Mouse (Mus musculus) cerebral cortex, adult 2 months (tissue): ENCODE data around the gene Srpk2.

Experiments used
- WGBS: fragments of 180-500 bp; shearing (Covaris S2); methylation state at CpG from one replicate; pipeline ENCODE4 v1.1.7; 2018; 5-methylcytosine and 5-hydroxymethylcytosine counted together

Srpk2 gene

DNA sequence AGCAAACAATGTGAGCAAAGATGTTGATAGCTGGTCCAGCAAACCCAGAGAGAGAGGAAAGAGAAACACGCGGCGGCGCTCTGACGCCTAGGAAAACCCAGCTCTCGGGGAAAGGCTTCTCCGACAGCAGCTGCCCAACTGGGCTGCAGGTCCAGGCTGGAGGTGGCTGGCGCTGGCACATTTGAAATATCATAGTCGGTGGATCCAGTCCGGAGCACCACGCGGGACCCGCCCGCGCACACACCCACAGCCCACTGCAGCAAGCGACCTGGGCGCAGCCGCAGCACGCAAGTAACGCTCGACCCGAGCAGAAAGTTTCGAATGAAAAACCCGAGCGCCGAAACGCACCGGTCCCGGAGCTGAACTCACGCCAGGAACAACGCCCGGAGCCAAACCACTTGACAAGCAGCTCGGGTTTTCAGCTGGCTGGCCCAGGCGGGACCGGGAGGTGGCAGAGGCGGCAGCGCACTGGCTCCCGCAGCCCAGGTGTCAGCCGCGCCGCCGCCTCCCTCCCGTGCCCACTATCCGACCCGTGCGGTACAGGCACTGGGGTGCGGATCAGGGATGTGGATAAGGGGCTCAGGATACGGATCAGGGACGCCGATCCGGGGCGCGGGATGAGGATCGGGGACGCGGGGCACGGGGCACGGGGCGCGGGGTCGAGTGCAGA, 9.5 kb downstream of the Srpk2 start:
- under 1% methylated on average over 59 of the region's 61 CpGs for WGBS

DNA sequence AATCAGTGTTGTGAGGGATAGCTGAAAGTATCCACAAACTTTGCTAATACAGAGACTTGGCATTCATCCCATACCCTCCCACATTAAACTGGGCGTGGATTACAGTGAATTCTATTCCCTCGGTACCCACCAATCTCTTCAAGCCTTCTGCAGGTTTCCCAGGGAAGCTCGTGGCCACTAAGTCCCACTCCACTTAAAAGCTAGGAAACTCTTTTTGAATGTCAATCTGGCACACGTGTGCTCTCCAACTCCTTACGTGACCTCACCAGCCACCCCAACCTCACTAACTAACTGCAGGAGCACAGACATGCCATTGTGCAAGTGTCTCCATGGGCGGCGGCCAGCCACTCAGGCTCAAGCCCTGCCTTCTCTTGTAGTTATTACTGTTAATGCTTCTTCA, 12.3 kb downstream of the Srpk2 start:
- 45% methylated on average over 7 of the region's 7 CpGs for WGBS

DNA sequence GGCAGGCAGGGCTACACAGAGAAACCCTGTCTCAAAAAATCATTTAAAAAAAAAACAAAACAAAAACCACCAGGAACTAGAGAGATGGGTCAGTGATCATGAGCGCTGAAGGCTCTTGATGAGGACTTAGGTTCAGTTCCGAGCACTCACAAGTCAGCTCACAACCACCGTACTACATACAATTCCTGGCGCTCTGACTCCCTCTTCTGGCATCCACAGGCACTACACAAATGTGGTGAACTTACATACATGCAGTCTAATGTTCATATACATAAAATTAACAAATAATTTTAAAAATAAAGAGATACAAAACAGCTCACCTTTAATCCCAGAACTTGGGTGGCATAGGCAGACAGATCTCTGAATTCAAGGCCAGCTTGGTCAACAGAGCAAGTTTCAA, 13.5 kb downstream of the Srpk2 start:
- WGBS: 96% methylated on average over 4 of the region's 4 CpGs

- 92% methylated on average over 2 of the region's 2 CpGs for WGBS
These were observed 23.2 kb downstream of the Srpk2 start for GRCm38 (mm10) chr5:23661191-23661590.

- 73% methylated on average over 5 of the region's 5 CpGs for WGBS
These were observed 26.4 kb downstream of the Srpk2 start for GRCm38 (mm10) chr5:23658017-23658416.

DNA sequence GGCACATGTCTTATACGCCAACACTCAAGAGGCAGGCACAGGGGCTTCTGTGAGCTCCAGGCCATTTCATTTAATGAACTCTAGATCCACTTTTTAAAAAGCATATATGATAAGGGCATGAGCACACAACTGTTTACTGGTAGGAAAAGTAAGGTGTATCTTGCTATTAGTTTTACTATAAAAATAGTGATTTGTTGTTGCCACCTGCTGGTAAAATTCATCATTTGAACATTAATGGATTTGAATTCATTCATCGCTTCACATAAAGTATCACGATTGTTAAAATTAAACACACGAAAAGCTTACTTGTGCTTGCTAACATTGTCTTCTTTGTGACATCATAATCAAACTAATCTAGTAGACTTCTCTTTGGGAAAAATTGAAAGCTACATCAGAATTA, 27.8 kb downstream of the Srpk2 start:
- WGBS: 69% methylated on average over 4 of the region's 4 CpGs

- 79% methylated on average over 1 of the region's 1 CpGs for WGBS
These were observed 29.4 kb downstream of the Srpk2 start for GRCm38 (mm10) chr5:23655030-23655429.

DNA sequence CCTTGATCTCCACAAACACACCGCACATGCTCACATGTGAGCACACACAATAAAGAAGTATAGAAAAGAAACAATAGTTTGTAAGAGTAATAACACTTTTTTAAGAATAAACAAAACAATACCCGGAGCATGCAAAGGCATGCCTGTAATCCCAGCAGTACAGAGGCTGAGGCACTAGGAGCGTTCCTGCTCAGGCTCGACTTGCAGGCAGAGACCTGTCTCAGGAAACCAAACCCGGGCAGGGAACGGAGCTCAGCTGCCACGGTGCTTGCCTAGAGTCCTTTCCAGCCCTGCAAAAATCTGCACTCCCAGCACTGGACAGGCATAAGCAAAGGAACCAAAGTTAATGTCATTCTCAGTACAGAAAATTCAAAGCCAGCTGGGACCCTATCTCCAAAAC, 32.1 kb downstream of the Srpk2 start:
- WGBS: 76% methylated on average over 7 of the region's 7 CpGs

GRCm38 (mm10) chr5:23651786-23652185, 32.6 kb downstream of the Srpk2 start:
- WGBS: 82% methylated on average over 3 of the region's 3 CpGs

GRCm38 (mm10) chr5:23650504-23650903, 33.9 kb downstream of the Srpk2 start:
- WGBS: 61% methylated on average over 3 of the region's 3 CpGs

DNA sequence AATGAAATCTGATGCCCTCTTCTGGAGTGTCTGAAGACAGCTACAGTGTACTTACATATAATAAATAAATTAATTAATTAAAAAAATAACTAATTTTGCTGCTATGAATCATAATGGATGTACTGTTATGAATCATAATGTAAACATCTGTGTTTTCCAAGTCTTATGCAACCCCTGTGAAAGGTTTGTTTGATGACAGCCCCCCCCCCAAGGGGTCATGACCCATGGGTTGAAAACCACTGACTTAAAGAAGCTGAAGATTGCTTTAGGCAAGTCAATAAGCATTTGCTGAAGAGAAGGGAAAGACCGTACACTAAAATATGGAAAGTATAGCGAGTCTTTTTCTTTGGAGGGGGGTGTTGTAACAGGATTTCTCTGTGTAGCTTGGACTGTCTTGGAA, 35.2 kb downstream of the Srpk2 start:
- 97% methylated on average over 2 of the region's 2 CpGs for WGBS

- WGBS: 78% methylated on average over 3 of the region's 3 CpGs
These were observed 38.7 kb downstream of the Srpk2 start for GRCm38 (mm10) chr5:23645671-23646070.

- 88% methylated on average over 4 of the region's 4 CpGs for WGBS
These were observed 46.4 kb downstream of the Srpk2 start for GRCm38 (mm10) chr5:23638023-23638422.

DNA sequence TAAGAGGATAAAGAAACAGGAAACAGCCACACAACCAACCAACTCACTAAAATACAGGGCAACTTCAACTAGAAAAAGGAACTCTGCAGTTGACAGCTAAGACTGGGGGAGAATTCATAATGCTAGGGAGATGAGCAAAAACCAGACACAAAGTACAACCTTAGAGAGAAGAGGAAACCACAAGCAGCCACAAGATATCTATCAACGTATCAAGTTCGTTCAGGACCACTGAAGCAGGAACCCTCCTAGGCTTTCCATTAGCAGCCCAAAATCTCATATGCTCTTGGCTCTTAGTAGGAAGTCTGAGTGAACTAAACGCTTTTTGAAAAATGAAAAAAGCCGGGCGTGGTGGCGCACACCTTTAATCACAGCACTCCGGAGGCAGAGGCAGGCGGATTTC, 47.1 kb downstream of the Srpk2 start:
- 98% methylated on average over 8 of the region's 8 CpGs for WGBS

DNA sequence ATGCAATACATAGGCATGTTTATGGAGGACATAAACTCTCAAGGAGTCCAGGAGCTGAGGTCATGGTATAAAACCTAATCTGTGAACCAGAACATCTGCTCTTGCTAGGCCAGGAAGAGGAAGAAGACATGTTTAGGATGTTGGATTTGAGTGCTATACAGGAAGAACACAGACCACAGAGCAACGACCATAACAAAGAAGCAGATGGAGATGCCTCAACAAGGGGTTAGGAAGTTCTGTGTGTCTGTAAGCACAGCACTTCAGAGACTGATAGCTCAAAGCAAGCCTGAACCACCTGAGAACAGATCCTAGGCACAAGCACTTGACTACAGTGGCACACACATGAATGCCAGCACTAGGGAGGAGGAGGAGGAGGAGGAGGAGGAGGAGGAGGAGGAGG, 52.9 kb downstream of the Srpk2 start:
- WGBS: 43% methylated on average over 1 of the region's 1 CpGs

- 87% methylated on average over 5 of the region's 5 CpGs for WGBS
These were observed 57.2 kb downstream of the Srpk2 start for GRCm38 (mm10) chr5:23627221-23627620.

GRCm38 (mm10) chr5:23626173-23626572, 58.2 kb downstream of the Srpk2 start:
- 58% methylated on average over 2 of the region's 2 CpGs for whole genome bisulfite sequencing

GRCm38 (mm10) chr5:23620621-23621020, 63.8 kb downstream of the Srpk2 start:
- 88% methylated on average over 8 of the region's 8 CpGs for WGBS

- WGBS: 88% methylated on average over 7 of the region's 7 CpGs
These were observed 65.8 kb downstream of the Srpk2 start for GRCm38 (mm10) chr5:23618656-23619055.

GRCm38 (mm10) chr5:23617104-23617415, 67.4 kb downstream of the Srpk2 start:
- WGBS: 0% methylated on average over 5 of the region's 5 CpGs

DNA sequence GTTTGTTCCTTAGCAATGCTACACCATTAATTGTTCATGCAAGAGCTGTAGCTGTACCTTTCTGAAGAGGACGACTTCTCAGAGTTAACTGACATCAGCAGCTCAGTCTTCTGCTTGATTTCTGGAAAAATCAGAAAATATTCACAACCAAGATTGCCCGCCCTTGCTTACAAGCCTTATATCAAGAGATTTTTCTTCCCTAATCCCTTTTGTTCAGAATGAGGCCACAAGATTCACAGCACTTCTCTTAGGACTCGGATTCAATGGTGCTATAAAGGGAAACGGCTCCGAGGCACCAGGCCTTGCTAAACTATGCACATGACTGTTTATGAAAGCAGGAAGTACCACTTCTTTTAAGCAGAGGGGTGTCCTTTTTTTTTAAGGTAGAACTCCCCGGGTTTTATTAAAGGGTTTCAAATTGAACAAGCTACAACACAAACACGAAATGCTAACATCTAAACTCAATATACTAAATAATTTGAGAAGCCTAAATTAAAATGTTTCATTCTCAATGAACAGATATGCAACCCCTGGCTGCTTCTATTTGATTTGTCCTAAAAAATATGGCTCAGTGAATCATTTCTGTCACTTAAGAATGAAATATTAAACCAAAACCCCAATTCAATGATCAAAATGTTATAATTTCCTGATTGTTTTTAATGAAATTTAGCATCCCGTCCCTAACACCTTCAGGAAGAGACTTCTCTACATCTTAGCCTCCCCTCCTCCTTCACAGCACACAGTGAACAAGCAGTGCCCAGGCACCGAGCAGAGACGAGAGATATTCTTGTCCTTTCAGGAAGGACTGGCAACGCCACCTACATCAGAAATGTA, 67.9 kb downstream of the Srpk2 start:
- WGBS: under 1% methylated on average over 11 of the region's 11 CpGs

DNA sequence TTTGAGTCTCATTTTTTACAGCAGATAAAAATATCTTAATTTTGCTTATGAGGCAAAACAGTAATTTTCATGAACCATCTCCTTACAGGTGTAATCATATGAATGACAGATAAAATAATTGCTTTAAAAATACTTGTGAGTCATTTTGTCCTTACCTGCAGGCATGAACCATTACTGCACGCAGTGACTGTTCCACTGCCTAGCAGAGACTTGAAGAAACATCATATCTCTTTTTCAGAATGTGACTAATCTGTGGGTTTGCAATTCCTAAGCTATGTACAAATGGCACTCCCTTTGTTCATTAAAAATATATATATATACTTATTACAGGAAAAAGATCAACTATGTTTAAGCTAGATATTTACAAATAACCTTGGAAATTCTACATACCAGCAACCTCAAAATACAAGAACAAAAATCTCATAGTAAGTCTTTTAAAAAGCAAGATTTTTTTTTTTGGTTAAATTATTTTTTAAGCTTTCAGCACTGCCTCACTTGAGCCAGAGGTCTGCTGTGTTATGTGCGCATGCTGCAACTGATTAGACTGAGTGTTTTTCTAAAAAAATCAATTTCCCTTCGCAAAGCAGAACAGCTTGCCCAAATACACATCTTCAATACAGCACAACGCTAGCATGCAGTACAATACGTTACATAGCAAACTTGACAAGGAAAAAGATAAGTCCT, 68.7 kb downstream of the Srpk2 start:
- WGBS: 4% methylated on average over 5 of the region's 5 CpGs

DNA sequence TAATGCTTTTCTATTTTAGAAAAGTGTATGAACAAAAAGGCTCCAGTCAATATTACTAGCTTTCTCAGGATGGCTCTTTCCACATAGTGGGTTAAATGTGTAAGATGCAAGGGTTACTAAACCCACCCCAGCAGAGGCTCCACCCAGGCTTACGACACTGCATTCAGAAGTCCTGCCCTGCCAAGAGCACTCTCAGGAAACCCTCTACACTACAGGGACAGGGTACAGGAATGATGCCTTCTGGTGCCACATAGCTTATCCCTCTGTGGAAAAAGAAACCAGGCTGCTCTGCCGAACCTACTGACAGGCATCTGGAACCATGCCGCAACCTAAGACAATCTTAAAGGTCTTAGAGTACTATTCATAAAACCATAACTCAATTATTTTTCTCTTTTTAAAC, 71.6 kb downstream of the Srpk2 start:
- WGBS: 48% methylated on average over 3 of the region's 3 CpGs
